Mouse (Mus musculus): ENCODE results near the gene Midn.

Gene Midn

GRCm38 (mm10) chr10:80171252-80171651, 23.2 kb downstream of the Midn start:
- DNase-seq (ENCODE audit: low spot score in 2 of 2) = no peak

- no peak for DNase-seq (ENCODE audit: low spot score in 2 of 2)
Measured at GRCm38 (mm10) chr10:80171760-80172526, 23.9 kb downstream of the Midn start.

- DNase-seq (ENCODE audit: low spot score in 2 of 2) = peak in 1 of 2 experiments; percentile 79
Measured at GRCm38 (mm10) chr10:80172527-80173292, 24.6 kb downstream of the Midn start, which contains the start of gene 1600002K03Rik. TSS of gene 1600002K03Rik (plus strand) at chr10:80172944.

GRCm38 (mm10) chr10:80173358-80173757, 25.3 kb downstream of the Midn start:
- no peak for DNase-seq (ENCODE audit: low spot score in 2 of 2)

- DNase-seq (ENCODE audit: low spot score in 2 of 2) = no peak
Measured at GRCm38 (mm10) chr10:80173955-80174640, 26.0 kb downstream of the Midn start.

- DNase-seq (ENCODE audit: low spot score in 2 of 2) = no peak
Measured at GRCm38 (mm10) chr10:80174705-80175104, 26.6 kb downstream of the Midn start.

GRCm38 (mm10) chr10:80175536-80176269, 27.6 kb downstream of the Midn start:
- no peak for DNase-seq (ENCODE audit: low spot score in 2 of 2)

GRCm38 (mm10) chr10:80176270-80176834, 28.3 kb downstream of the Midn start:
- DNase-seq (ENCODE audit: low spot score in 2 of 2) = no peak

GRCm38 (mm10) chr10:80177441-80178279, 29.6 kb downstream of the Midn start:
- no peak for DNase-seq (ENCODE audit: low spot score in 2 of 2)

- DNase-seq (ENCODE audit: low spot score in 2 of 2) = peak in 1 of 2 experiments; percentile 54
Measured at GRCm38 (mm10) chr10:80179068-80180051, 31.3 kb downstream of the Midn start, which contains the start of gene Efna2. TSS of gene Efna2 (plus strand) at chr10:80179482.

- no peak for DNase-seq (ENCODE audit: low spot score in 2 of 2)
Measured at GRCm38 (mm10) chr10:80180288-80180687, 32.2 kb downstream of the Midn start.

- DNase-seq (ENCODE audit: low spot score in 2 of 2) = no peak
Measured at GRCm38 (mm10) chr10:80180823-80181222, 32.8 kb downstream of the Midn start.

- no peak for DNase-seq (ENCODE audit: low spot score in 2 of 2)
Measured at GRCm38 (mm10) chr10:80182547-80182946, 34.5 kb downstream of the Midn start.

- DNase-seq (ENCODE audit: low spot score in 2 of 2) = no peak
Measured at GRCm38 (mm10) chr10:80186649-80187048, 38.6 kb downstream of the Midn start.

- no peak for DNase-seq (ENCODE audit: low spot score in 2 of 2)
Measured at GRCm38 (mm10) chr10:80187739-80188138, 39.7 kb downstream of the Midn start.

- DNase-seq (ENCODE audit: low spot score in 2 of 2) = no peak
Measured at GRCm38 (mm10) chr10:80188453-80189024, 40.5 kb downstream of the Midn start.

- DNase-seq (ENCODE audit: low spot score in 2 of 2) = no peak
Measured at GRCm38 (mm10) chr10:80189999-80190398, 41.9 kb downstream of the Midn start.

- DNase-seq (ENCODE audit: low spot score in 2 of 2) = no peak
Measured at GRCm38 (mm10) chr10:80190491-80191051, 42.5 kb downstream of the Midn start.

All from cerebellum, postnatal 4 days (tissue).